Mouse (Mus musculus) liver, embryonic 11.5 days (tissue): ENCODE results near the gene Tbx4. TPM values are rescaled to one million over a fixed set of nuclear protein-coding genes. Genes with fewer than 3 reads are reported as not detected.

Source experiments
- ATAC-seq: fragments of 200-750 bp; cut with Nextera tagmentation; replicated peaks from 2 replicates; pipeline ENCODE4 v1.8.0; 2017; ENCODE audit warnings: moderate number of reproducible peaks, mild to moderate bottlenecking, moderate TSS enrichment, moderate library complexity; ENCODE audit not compliant: low FRiP score
- DNase-seq: peaks from one replicate; pipeline ENCODE4 v3.0.0-alpha.2; 2017; ENCODE audit warnings: low spot score
- H3K27ac ChIP-seq: fragments of 300-500 bp; sonication (generic); 2 replicates; pipeline ENCODE4 v1.5.1; 2014; ENCODE audit warnings: mild to moderate bottlenecking, low read depth, low read length, control low read depth
- H3K27me3 ChIP-seq: fragments of 300-500 bp; sonication (generic); replicated peaks from 2 replicates; pipeline ENCODE4 v1.6.1; 2014; ENCODE audit warnings: low read length, mixed read lengths; ENCODE audit not compliant: control insufficient read depth, insufficient read depth
- H3K36me3 ChIP-seq: fragments of 300-500 bp; sonication (generic); 2 replicates; pipeline ENCODE4 v1.6.1; 2014; ENCODE audit warnings: mild to moderate bottlenecking, low read length, moderate library complexity, mixed read lengths; ENCODE audit not compliant: control insufficient read depth, insufficient read depth
- H3K4me1 ChIP-seq: fragments of 300-500 bp; sonication (generic); replicated peaks from 2 replicates; pipeline ENCODE4 v1.6.1; 2014; ENCODE audit warnings: low read length, mixed read lengths; ENCODE audit not compliant: control insufficient read depth, insufficient read depth
- H3K4me2 ChIP-seq: fragments of 300-500 bp; sonication (generic); 2 replicates; pipeline ENCODE4 v1.6.1; 2014; ENCODE audit warnings: mild to moderate bottlenecking, control low read depth, moderate library complexity
- H3K4me3 ChIP-seq: fragments of 300-500 bp; sonication (generic); 2 replicates; pipeline ENCODE4 v1.5.1; 2014; ENCODE audit warnings: low read depth, low read length, control low read depth
- H3K9ac ChIP-seq: fragments of 300-500 bp; sonication (generic); 2 replicates; pipeline ENCODE4 v1.6.1; 2014; ENCODE audit warnings: low read depth, low read length, control low read depth
- H3K9me3 ChIP-seq: fragments of 300-500 bp; sonication (generic); 2 replicates; pipeline ENCODE4 v1.6.1; 2016; ENCODE audit warnings: low read length, inconsistent platforms, mixed read lengths; ENCODE audit not compliant: control insufficient read depth
- WGBS: fragments of 180-500 bp; shearing (Covaris S2); extraction: QIAGEN DNeasy Blood & Tissue Kit; methylation state at CpG from one replicate; pipeline ENCODE4 v1.1.7; 2014; 5-methylcytosine and 5-hydroxymethylcytosine counted together
- polyA plus RNA-seq: library from polyadenylated mRNA; unstranded; fragments of >200 nt; fragmentation: Nextera tagmentation; extraction: Ambion mirVana; gene quantifications from 2 replicates; pipeline ENCODE4 v1.2.1, GENCODE M21; 2014

Tbx4 gene
- polyA plus RNA-seq: 0.79 and 0.86 TPM in 2 replicates

DNA sequence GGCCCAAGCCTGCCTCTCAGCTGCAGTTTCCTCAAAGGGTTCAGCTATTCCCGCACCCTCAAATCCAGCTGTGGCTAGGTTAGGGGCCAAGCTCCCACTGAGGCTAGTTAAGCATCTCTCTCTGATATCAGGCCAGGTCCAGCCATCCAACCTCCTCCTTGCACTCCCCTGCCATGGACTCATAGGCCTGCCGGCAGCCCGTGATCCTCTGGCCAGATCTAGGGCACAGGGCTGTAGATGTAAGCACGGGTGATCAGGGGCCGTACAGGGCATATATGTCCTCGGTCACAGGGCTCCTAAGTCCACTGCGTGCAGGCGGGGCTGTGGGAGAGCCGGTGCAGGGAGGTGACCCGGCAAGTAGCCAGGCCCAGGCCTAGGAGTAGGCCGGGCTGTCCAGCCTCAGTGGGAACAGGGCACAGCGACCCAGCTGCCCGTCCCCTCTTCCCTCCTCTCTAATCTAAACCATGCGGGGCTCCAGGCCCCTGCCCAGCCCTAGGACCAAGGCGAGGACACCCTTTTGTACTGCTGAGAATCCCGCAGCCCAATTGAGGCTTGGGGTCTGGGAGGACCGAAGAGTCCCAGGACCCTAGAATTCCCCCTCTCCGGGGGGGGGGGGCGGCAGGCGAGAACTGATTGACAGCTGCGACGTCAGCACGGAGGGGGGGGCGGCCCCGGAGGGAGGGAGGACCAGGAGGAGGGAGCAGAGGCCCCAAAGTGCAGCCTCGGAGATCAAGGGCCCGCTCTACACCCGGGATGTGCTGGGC lies at the start of gene Tbx4:
TSS of gene Tbx4 (plus strand) at position 758 of the 764 bp plus-strand sequence.
- ATAC-seq (no peak; the same call in 1 of the 2 replicates), DNase-seq (no peak)
- Histone ChIP-seq H3K4me2 (no peak within 1 kb of the TSS), H3K4me3 (peak within 1 kb of the TSS; percentile 14; the same call in 1 of the 2 replicates), H3K27me3 (peaks cover 94% of the 10 kb centered on the region), H3K9ac (peak within 1 kb of the TSS; percentile 2; the same call in 1 of the 2 replicates), H3K27ac (no peak within 1 kb of the TSS), H3K36me3 (no peaks in the 10 kb centered on the region), H3K4me1 (peaks cover 13% of the 10 kb centered on the region), H3K9me3 (no peaks in the 10 kb centered on the region)
- WGBS: 18% methylated on average over 26 of the region's 28 CpGs

DNA sequence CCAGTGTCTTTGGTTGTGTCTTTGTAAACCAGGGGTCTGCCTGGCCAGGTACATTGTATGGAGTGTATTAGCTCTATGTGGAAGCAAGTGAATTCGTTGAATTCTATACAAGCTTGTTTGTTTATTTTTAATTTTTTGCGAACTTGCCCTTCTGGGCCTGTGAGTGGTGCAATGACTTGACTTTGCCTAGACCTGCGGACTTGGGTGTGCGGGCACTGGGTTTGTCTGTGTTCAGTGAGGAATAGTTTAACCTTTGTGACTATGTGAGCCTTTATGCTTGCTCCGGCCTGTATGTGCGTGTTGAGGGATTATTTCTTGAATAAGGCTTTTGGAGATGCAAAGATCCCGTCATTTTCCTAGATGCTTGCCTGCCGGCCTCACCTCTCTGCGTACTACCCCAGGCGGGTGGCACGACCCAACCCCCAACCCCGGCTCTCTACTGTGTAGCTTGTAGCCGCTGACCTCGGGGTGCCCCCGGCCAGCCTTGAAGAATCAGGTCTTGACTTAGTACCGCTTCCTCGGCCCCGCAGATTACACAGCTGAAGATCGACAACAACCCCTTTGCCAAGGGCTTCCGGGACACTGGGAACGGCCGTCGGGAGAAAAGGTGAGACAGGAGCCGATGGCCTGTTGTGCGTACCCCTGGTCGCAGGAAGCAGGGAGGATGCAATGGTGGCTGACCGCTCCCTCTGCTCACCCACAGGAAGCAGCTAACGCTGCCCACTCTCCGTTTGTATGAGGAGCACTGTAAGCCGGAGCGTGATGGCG lies 49.5 kb upstream of the Tbx4 start:
- peak overlapping the region; percentile 60 for H3K4me2 ChIP-seq
- no peaks in the 10 kb centered on the region for H3K9me3 ChIP-seq
- 0 out of 2 replicates have a peak overlapping the region, but pooled peaks have one; percentile 35 for H3K9ac ChIP-seq
- peak overlapping the region; percentile 38 for H3K4me3 ChIP-seq
- peaks cover 100% of the 10 kb centered on the region for H3K27me3 ChIP-seq
- 5% methylated on average over 32 of the region's 32 CpGs for WGBS
- H3K36me3 ChIP-seq: no peaks in the 10 kb centered on the region
- H3K27ac ChIP-seq: no peak overlapping the region
- DNase-seq: no peak
- peaks cover 23% of the 10 kb centered on the region for H3K4me1 ChIP-seq
- no peak for ATAC-seq

DNA sequence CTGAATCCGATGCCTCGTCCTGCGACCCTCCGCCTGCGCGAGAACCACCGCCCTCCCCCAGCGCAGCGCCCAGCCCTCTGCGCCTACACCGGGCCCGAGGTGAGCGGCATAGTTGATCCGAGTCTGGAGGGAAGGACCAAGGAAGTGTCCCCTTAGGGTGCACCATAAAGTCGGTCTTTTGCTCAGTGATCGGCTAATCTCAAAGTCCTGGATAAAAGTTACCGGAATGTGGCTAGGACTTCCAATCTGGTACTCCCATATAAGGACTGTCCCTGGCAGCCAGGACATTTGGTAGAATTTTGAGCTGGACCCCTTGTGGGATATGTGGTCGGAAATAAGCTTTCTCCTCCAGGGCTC lies 49.0 kb upstream of the Tbx4 start:
- Histone ChIP-seq H3K27me3 (peaks cover 100% of the 10 kb centered on the region), H3K4me1 (peaks cover 17% of the 10 kb centered on the region), H3K9me3 (no peaks in the 10 kb centered on the region), H3K36me3 (no peaks in the 10 kb centered on the region), H3K4me3 (peak overlapping the region; percentile 38), H3K27ac (no peak overlapping the region), H3K4me2 (peak overlapping the region; percentile 60), H3K9ac (0 out of 2 replicates have a peak overlapping the region, but pooled peaks have one; percentile 35)
- DNase-seq: no peak
- ATAC-seq: no peak
- 3% methylated on average over 18 of the region's 18 CpGs for WGBS

DNA sequence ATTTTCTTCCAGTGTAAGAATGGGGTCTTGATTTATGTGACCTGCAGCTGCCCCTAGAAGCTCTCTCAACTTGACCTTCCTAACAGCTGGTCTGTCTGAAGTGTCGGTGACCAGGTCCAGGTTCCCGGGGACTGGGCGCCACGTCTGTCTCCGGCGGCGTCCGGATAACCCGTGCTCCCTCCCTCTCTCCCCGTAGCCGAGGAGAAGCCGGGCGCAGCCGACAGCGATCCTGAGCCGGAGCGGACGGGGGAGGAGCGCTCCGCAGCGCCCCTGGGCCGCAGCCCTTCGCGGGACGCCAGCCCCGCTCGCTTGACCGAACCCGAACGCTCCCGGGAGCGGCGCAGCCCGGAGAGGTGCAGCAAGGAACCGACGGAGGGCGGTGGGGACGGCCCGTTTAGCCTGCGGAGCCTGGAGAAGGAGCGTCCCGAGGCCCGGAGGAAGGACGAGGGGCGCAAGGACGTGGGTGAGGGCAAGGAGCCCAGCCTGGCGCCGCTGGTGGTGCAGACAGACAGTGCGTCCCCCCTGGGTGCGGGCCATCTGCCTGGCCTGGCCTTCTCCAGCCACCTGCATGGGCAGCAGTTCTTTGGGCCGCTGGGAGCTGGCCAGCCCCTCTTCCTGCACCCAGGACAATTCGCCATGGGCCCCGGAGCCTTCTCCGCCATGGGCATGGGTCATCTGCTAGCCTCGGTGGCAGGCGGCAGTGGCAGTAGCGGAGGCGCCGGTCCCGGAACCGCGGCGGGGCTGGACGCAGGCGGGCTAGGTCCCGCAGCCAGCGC lies 48.4 kb upstream of the Tbx4 start:
- peak overlapping the region; percentile 38 for H3K4me3 ChIP-seq
- under 1% methylated on average over 64 of the region's 67 CpGs for WGBS
- no peaks in the 10 kb centered on the region for H3K36me3 ChIP-seq
- DNase-seq (peak; percentile 60), ATAC-seq (no peak)
- peaks cover 14% of the 10 kb centered on the region for H3K4me1 ChIP-seq
- no peaks in the 10 kb centered on the region for H3K9me3 ChIP-seq
- peak overlapping the region; percentile 39 for H3K9ac ChIP-seq
- peak overlapping the region; percentile 60 for H3K4me2 ChIP-seq
- H3K27me3 ChIP-seq: peaks cover 100% of the 10 kb centered on the region
- no peak overlapping the region for H3K27ac ChIP-seq

DNA sequence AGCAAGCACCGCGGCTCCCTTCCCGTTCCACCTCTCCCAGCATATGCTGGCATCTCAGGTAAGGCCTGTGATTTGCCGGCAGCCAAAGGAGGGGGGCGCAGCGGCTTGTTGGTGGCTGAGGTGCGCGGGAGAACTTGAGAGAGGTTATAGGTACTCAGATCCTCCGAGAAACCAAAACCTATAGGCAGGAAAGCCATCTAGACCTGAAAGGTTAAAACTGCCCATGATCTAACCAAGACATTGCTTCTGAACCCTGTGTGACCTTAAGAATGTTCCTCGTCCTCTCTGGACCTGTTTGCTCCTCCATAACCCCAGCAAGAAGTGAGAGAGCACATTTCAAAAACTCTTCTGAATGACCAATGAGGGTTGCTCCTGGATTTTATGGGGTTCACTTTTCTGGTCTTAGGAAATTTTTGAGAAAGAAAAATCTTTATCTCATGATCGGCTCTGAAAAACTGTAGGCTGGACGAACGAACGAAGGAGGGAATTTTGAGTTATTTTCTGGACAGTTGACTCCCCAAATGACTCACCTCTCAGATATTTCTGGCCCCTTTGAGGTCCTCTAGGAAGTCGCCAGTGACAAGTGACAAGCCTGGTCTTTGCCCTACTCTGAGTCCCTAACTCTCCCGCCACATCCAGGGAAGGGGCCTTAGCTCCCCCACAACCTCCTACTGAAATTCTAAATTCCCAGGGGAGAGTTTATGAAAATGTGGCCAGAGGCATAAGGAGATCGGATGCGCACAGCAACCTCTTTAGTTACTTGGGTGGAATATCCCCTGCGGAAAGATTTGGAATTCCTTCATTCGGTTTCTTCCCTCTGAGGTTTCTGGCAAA lies 47.6 kb upstream of the Tbx4 start:
- no peaks in the 10 kb centered on the region for H3K9me3 ChIP-seq
- H3K36me3 ChIP-seq: no peaks in the 10 kb centered on the region
- H3K4me1 ChIP-seq: peaks cover 11% of the 10 kb centered on the region
- peak overlapping the region; percentile 60 for H3K4me2 ChIP-seq
- 12% methylated on average over 20 of the region's 20 CpGs for WGBS
- no peak overlapping the region for H3K27ac ChIP-seq
- H3K9ac ChIP-seq: 0 out of 2 replicates have a peak overlapping the region, but pooled peaks have one; percentile 39
- peaks cover 99% of the 10 kb centered on the region for H3K27me3 ChIP-seq
- DNase-seq: no peak
- H3K4me3 ChIP-seq: peak overlapping the region; percentile 38
- no peak for ATAC-seq

DNA sequence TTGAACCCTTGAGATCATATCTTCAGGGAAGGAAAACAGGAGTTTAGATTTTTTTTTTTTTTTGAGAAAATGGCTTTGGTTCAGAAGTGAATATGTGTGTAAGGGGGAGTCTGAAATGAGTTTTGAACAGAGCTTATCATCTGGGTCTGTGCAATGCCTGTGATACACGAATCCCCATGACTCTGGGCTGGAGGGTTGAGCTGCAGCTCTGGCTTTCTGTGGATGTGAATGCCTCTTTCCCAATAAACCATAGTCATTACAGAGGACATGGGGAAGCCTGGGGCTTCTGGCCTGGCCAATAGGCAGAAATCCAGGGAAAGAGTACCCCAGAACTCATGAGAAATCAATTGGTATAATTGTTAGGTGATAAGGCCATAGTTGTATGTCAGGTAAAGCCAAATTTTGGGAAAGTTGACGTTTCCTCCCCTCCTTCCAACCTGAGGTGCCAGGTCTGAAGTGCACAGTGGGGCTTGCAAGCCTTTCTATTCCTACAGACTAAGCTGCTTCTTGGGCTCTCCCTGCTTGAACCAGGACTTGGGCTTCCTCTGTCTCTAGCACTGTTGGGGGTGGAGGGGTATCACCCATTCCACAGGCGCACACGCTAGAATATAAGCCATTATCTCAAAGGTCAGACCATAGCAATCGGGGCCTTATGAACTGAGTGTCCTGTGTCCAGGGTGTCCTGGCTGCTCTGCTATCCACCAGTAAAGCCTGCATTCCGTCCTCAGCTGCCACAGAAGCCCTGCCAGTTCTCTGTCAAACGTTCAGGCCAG lies 46.8 kb upstream of the Tbx4 start:
- 13% methylated on average over 7 of the region's 7 CpGs for WGBS
- no peak for ATAC-seq
- no peak for DNase-seq
- Histone ChIP-seq H3K27me3 (peaks cover 97% of the 10 kb centered on the region), H3K36me3 (no peaks in the 10 kb centered on the region), H3K4me2 (no peak overlapping the region; the same call in 1 of the 2 replicates), H3K9me3 (no peaks in the 10 kb centered on the region), H3K9ac (no peak overlapping the region), H3K4me1 (peaks cover 15% of the 10 kb centered on the region), H3K27ac (no peak overlapping the region), H3K4me3 (no peak overlapping the region; the same call in 1 of the 2 replicates)

DNA sequence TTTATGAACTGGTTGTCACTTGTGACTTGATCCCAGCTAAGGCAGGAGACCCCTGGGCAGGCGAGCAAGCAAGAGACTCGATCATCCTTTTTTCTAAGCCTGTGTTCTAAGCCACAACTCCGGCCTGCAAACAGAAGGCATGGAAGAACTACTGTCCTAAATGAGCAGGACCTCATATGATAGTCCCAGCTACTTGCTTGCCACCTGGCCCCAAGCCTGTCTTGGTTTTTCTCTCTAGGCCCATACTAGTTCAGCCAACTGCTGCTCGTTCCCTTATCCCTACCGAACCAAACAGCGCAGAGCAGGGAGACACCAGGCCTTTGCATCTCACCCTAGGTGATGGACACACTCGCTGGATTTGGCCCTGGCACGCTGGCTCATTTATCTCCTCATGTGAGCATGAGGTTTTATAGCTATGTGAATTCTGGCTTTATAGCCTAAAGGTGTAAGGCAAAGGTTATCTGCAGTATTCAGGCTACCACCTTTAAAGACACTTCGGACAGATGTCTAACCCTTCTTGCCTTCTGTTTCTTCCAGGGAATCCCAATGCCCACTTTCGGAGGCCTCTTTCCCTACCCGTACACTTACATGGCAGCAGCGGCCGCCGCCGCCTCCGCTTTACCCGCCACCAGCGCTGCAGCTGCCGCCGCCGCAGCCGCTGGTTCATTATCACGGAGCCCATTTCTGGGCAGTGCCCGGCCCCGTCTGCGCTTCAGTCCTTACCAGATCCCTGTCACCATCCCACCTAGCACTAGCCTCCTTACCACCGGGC lies 46.0 kb upstream of the Tbx4 start:
- DNase-seq: no peak
- Histone ChIP-seq H3K4me3 (peak overlapping the region; percentile 13), H3K27ac (no peak overlapping the region), H3K4me2 (peak overlapping the region; percentile 47), H3K9me3 (no peaks in the 10 kb centered on the region), H3K4me1 (peaks cover 17% of the 10 kb centered on the region), H3K9ac (0 out of 2 replicates have a peak overlapping the region, but pooled peaks have one; percentile 12), H3K27me3 (peaks cover 97% of the 10 kb centered on the region), H3K36me3 (no peaks in the 10 kb centered on the region)
- no peak for ATAC-seq
- 7% methylated on average over 27 of the region's 27 CpGs for WGBS
